Mouse (Mus musculus): ENCODE measurements around the gene Senp7. TPM values are rescaled to one million over a fixed set of nuclear protein-coding genes. Genes with fewer than 3 reads are reported as not detected.

Gene Senp7
- polyA plus RNA-seq, 1 experiment from 2014 or later: 23.8 TPM

DNA sequence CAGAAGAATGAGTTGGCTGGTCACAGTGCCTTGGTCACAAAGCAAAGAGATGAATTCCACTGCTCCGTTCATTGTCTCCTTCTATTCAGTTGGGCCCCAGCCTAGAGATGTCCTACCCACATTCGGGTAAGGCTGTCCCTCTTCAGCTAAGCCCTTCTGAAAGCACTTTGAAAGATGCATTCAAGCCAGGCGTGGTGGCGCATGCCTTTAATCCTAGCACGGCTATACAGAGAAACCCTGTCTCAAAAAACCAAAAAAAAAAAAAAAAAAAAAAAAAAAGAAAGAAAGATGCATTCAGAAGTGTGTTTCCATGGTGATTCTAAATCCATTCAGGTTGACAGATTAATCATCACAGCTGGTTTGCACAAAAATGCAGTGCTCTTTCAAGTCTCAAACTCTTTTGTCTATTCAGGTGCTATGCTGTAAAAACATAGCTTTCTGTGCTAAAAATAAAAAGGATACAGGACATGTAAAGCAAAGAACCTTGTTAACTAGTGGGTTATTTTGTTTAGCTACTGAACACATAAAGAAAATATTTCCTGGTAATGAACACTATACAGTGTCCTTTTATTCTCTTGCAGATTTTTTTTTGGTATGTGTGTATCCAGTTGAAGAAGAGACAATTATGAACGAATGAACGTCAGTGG lies 8.9 kb downstream of the Senp7 start:
- Histone ChIP-seq H3K27ac (replicated peaks in 1 of 2; ENCODE audit: control insufficient read depth in 1 of 2, insufficient read depth in 1 of 2, low read depth in 2 of 2, low read length in 2 of 2) (no peak overlapping the region), H3K27me3 (ENCODE audit: control insufficient read depth, insufficient read depth, low read length) (no peaks in the 10 kb centered on the region), H3K4me1 (ENCODE audit: control insufficient read depth in 2 of 2, insufficient read depth in 2 of 2, low read length in 2 of 2) (no peaks in the 10 kb centered on the region), H3K4me2 (ENCODE audit: low read length) (no peak overlapping the region), H3K9ac (ENCODE audit: low read length) (no peak overlapping the region), H3K4me3 (ENCODE audit: control insufficient read depth in 1 of 2, insufficient read depth in 1 of 2, low read depth in 1 of 2, low read length in 2 of 2) (no peak overlapping the region), H3K9me3 (ENCODE audit: control insufficient read depth, low read length) (no peaks in the 10 kb centered on the region), H3K36me3 (ENCODE audit: control insufficient read depth, insufficient read depth, low read length) (no peaks in the 10 kb centered on the region)
- ATAC-seq (ENCODE audit: insufficient number of reproducible peaks, insufficient read depth, low FRiP score, low read depth): no peak
- 72% methylated on average over 7 of the region's 7 CpGs for WGBS

DNA sequence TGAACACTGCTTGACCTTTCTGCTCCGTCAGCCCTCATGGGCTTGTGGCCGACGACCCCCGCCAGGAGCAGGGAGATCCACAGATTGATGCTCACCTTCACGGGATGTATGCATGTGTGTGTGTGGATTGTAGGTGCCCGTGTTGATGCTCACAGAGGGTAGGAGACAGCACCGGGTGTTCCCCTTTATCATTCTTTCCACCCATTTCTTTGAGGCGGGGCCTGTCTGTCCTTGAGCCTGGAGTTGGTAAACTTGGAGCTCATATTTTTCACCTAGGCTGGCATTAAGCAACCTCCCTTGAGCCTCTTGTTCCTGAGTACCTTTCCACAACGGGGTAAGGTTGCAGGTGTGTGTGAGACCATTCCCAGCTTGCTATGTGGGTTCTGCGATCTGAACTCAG lies 10.0 kb downstream of the Senp7 start:
- no peaks in the 10 kb centered on the region for H3K4me1 ChIP-seq (ENCODE audit: control insufficient read depth in 2 of 2, insufficient read depth in 2 of 2, low read length in 2 of 2)
- 76% methylated on average over 10 of the region's 10 CpGs for WGBS
- no peak for ATAC-seq (ENCODE audit: insufficient number of reproducible peaks, insufficient read depth, low FRiP score, low read depth)
- H3K9me3 ChIP-seq (ENCODE audit: control insufficient read depth, low read length): no peaks in the 10 kb centered on the region
- H3K4me3 ChIP-seq (ENCODE audit: control insufficient read depth in 1 of 2, insufficient read depth in 1 of 2, low read depth in 1 of 2, low read length in 2 of 2): no peak overlapping the region
- no peak overlapping the region for H3K27ac ChIP-seq (replicated peaks in 1 of 2; ENCODE audit: control insufficient read depth in 1 of 2, insufficient read depth in 1 of 2, low read depth in 2 of 2, low read length in 2 of 2)
- H3K9ac ChIP-seq (ENCODE audit: low read length): no peak overlapping the region
- no peak overlapping the region for H3K4me2 ChIP-seq (ENCODE audit: low read length)
- no peaks in the 10 kb centered on the region for H3K27me3 ChIP-seq (ENCODE audit: control insufficient read depth, insufficient read depth, low read length)
- H3K36me3 ChIP-seq (ENCODE audit: control insufficient read depth, insufficient read depth, low read length): no peaks in the 10 kb centered on the region

DNA sequence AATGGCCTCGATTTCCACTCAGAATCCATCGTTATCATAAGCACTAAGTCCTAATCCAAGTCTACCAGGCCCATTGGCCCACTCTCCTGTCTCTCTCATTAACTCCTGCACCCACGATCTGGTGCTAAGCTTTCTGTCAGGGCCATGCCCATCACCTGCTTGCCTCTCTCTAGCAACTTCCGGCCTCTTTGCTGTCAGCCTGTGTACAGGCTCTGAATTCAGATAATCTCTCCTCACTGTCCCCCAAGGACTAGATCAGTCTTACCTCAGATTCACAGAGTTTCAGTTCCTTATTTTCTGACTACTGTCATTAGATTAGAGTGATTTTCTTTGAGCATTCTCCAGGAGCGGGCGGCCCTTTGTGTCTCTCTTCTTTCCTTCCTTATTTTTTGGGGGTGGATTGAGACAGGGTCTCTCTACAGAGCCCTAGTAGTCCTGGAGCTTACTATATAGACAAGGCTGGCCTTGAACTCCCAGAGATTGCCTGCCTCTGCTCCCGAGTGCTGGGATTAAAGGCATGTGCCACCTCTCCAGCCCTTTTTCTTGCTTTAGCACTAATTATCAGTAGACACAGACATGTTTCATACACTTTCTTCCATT lies 14.0 kb downstream of the Senp7 start:
- H3K4me3 ChIP-seq (ENCODE audit: control insufficient read depth in 1 of 2, insufficient read depth in 1 of 2, low read depth in 1 of 2, low read length in 2 of 2): no peak overlapping the region
- no peak overlapping the region for H3K9ac ChIP-seq (ENCODE audit: low read length)
- WGBS: 67% methylated on average over 7 of the region's 7 CpGs
- H3K27me3 ChIP-seq (ENCODE audit: control insufficient read depth, insufficient read depth, low read length): no peaks in the 10 kb centered on the region
- no peak overlapping the region for H3K27ac ChIP-seq (replicated peaks in 1 of 2; ENCODE audit: control insufficient read depth in 1 of 2, insufficient read depth in 1 of 2, low read depth in 2 of 2, low read length in 2 of 2)
- no peaks in the 10 kb centered on the region for H3K4me1 ChIP-seq (ENCODE audit: control insufficient read depth in 2 of 2, insufficient read depth in 2 of 2, low read length in 2 of 2)
- no peaks in the 10 kb centered on the region for H3K9me3 ChIP-seq (ENCODE audit: control insufficient read depth, low read length)
- no peak overlapping the region for H3K4me2 ChIP-seq (ENCODE audit: low read length)
- H3K36me3 ChIP-seq (ENCODE audit: control insufficient read depth, insufficient read depth, low read length): no peaks in the 10 kb centered on the region
- no peak for ATAC-seq (ENCODE audit: insufficient number of reproducible peaks, insufficient read depth, low FRiP score, low read depth)

DNA sequence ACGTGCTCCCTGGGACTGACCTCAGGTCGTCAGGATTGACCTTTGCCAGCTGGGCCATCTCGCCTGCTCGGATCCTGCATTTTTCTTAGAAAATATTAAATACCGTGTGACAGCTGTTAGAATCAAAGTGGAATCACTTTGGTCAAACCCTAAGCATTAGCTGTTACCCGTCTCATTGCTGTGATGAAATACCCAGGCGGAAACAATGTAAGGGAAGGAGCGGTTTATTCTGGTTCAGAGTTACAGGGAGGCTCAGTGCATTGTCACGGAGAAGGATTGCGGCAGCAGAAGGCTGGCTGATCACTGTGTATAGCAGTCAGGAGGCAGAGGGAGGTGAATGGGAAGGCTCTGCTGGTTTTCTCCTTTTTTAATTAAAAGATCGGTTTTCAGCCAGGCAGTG lies 14.8 kb downstream of the Senp7 start:
- Histone ChIP-seq H3K27ac (replicated peaks in 1 of 2; ENCODE audit: control insufficient read depth in 1 of 2, insufficient read depth in 1 of 2, low read depth in 2 of 2, low read length in 2 of 2) (no peak overlapping the region), H3K4me1 (ENCODE audit: control insufficient read depth in 2 of 2, insufficient read depth in 2 of 2, low read length in 2 of 2) (no peaks in the 10 kb centered on the region), H3K9ac (ENCODE audit: low read length) (no peak overlapping the region), H3K27me3 (ENCODE audit: control insufficient read depth, insufficient read depth, low read length) (no peaks in the 10 kb centered on the region), H3K4me2 (ENCODE audit: low read length) (no peak overlapping the region), H3K9me3 (ENCODE audit: control insufficient read depth, low read length) (no peaks in the 10 kb centered on the region), H3K4me3 (ENCODE audit: control insufficient read depth in 1 of 2, insufficient read depth in 1 of 2, low read depth in 1 of 2, low read length in 2 of 2) (no peak overlapping the region), H3K36me3 (ENCODE audit: control insufficient read depth, insufficient read depth, low read length) (no peaks in the 10 kb centered on the region)
- WGBS: 73% methylated on average over 11 of the region's 11 CpGs
- ATAC-seq (ENCODE audit: insufficient number of reproducible peaks, insufficient read depth, low FRiP score, low read depth): no peak

DNA sequence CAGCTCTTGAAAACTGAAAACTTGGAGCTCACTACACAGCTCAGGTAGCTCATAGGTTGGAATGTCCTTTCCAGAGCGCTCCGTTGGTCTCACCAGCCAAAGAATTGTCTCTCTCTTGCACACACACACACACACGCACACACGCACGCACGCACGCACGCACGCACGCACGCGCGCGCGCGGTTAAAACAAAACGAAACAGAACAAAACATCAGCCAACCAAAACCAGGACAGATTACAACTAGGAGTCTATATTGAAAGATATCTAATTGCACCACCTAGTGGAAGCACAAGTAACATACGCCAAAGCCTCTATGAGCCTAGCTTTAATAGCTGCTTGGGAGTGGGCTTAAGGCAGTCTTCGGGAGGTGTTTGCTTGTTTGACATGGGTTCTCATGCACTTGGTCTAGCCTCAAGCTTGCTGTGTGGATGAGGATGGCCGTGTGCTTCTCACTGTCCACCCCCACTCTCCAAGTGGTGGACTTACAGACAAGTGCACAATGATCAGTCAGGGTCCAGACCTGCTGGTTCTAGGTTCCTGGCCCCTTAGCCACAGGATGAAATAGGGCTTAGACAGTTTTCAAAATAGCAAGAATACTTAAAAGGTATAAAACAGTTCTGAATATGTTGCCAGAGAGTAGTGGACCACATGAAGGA lies 16.3 kb downstream of the Senp7 start:
- WGBS: 11% methylated on average over 20 of the region's 20 CpGs
- no peaks in the 10 kb centered on the region for H3K36me3 ChIP-seq (ENCODE audit: control insufficient read depth, insufficient read depth, low read length)

DNA sequence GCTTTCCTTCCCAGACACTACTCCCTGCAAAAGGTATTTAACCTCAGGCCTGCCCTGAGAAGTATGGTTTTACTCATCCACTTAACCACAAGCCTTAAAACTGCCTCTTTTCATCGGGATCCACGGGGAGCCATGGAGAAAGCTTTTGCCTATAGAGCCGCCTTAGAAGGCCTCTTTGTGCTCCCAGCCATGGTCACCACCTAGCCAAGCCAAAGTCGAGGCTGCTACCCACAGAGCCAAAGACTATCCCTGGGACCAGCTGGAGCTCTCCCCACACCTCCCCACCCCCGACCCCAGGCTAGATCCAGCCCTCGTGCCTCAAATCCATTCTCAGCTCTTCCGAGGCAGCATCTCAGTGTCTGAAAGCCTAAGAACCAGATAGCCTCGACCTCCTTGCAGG lies 18.0 kb downstream of the Senp7 start:
- Histone ChIP-seq H3K27me3 (ENCODE audit: control insufficient read depth, insufficient read depth, low read length) (no peaks in the 10 kb centered on the region), H3K4me1 (ENCODE audit: control insufficient read depth in 2 of 2, insufficient read depth in 2 of 2, low read length in 2 of 2) (no peaks in the 10 kb centered on the region), H3K4me3 (ENCODE audit: control insufficient read depth in 1 of 2, insufficient read depth in 1 of 2, low read depth in 1 of 2, low read length in 2 of 2) (no peak overlapping the region), H3K9ac (ENCODE audit: low read length) (no peak overlapping the region), H3K36me3 (ENCODE audit: control insufficient read depth, insufficient read depth, low read length) (no peaks in the 10 kb centered on the region), H3K4me2 (ENCODE audit: low read length) (no peak overlapping the region), H3K27ac (replicated peaks in 1 of 2; ENCODE audit: control insufficient read depth in 1 of 2, insufficient read depth in 1 of 2, low read depth in 2 of 2, low read length in 2 of 2) (no peak overlapping the region), H3K9me3 (ENCODE audit: control insufficient read depth, low read length) (no peaks in the 10 kb centered on the region)
- 44% methylated on average over 8 of the region's 8 CpGs for WGBS
- ATAC-seq (ENCODE audit: insufficient number of reproducible peaks, insufficient read depth, low FRiP score, low read depth): no peak

More for the DNA sequence above, 16.3 kb downstream of the Senp7 start:
- peak; percentile 76; the same call in 1 of the 2 replicates for ATAC-seq (ENCODE audit: insufficient number of reproducible peaks, insufficient read depth, low FRiP score, low read depth)
- Histone ChIP-seq H3K27me3 (ENCODE audit: control insufficient read depth, insufficient read depth, low read length) (no peaks in the 10 kb centered on the region), H3K27ac (replicated peaks in 1 of 2; ENCODE audit: control insufficient read depth in 1 of 2, insufficient read depth in 1 of 2, low read depth in 2 of 2, low read length in 2 of 2) (0 out of 4 replicates have a peak overlapping the region, but pooled peaks of 1 of the 2 experiments have one; percentile 24), H3K9me3 (ENCODE audit: control insufficient read depth, low read length) (no peaks in the 10 kb centered on the region), H3K4me2 (ENCODE audit: low read length) (peak overlapping the region; percentile 66), H3K9ac (ENCODE audit: low read length) (peak overlapping the region; percentile 71), H3K4me3 (ENCODE audit: control insufficient read depth in 1 of 2, insufficient read depth in 1 of 2, low read depth in 1 of 2, low read length in 2 of 2) (peak overlapping the region; percentile 52 to 53), H3K4me1 (ENCODE audit: control insufficient read depth in 2 of 2, insufficient read depth in 2 of 2, low read length in 2 of 2) (no peaks in the 10 kb centered on the region)

DNA sequence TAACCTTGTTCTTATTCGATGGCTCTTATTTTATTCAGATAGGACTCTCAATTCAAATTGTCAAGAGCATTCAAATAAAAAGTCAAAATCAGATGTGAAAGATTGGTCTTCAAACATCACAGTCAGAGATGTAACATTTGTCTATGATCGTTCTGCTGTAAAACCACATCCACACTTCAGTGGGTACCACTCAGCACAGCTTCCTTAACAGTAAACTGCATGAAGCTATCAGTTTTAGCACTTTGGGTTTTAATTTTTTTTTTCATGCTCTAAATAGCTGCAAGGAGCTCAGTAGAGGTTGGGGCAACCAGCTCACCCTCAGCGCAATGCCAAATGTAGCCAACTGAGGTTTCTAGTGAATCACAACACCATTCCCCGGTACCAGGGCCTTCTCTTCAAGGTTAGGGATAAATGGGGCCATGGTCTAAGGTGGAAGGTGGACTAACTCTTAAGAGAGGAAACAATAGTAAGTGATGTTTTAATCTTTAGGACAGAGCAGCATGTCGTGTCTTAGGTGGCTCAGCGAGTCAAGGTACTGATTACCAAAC lies 20.5 kb downstream of the Senp7 start:
- Histone ChIP-seq H3K4me3 (ENCODE audit: control insufficient read depth in 1 of 2, insufficient read depth in 1 of 2, low read depth in 1 of 2, low read length in 2 of 2) (no peak overlapping the region), H3K27ac (replicated peaks in 1 of 2; ENCODE audit: control insufficient read depth in 1 of 2, insufficient read depth in 1 of 2, low read depth in 2 of 2, low read length in 2 of 2) (no peak overlapping the region), H3K4me2 (ENCODE audit: low read length) (no peak overlapping the region), H3K27me3 (ENCODE audit: control insufficient read depth, insufficient read depth, low read length) (no peaks in the 10 kb centered on the region), H3K36me3 (ENCODE audit: control insufficient read depth, insufficient read depth, low read length) (no peaks in the 10 kb centered on the region), H3K4me1 (ENCODE audit: control insufficient read depth in 2 of 2, insufficient read depth in 2 of 2, low read length in 2 of 2) (no peaks in the 10 kb centered on the region), H3K9me3 (ENCODE audit: control insufficient read depth, low read length) (no peaks in the 10 kb centered on the region), H3K9ac (ENCODE audit: low read length) (no peak overlapping the region)
- ATAC-seq (ENCODE audit: insufficient number of reproducible peaks, insufficient read depth, low FRiP score, low read depth): no peak
- WGBS: 73% methylated on average over 6 of the region's 6 CpGs

All from heart, embryonic 14.5 days (tissue).